Mouse (Mus musculus): ENCODE data around the gene Fmo4.

DNA sequence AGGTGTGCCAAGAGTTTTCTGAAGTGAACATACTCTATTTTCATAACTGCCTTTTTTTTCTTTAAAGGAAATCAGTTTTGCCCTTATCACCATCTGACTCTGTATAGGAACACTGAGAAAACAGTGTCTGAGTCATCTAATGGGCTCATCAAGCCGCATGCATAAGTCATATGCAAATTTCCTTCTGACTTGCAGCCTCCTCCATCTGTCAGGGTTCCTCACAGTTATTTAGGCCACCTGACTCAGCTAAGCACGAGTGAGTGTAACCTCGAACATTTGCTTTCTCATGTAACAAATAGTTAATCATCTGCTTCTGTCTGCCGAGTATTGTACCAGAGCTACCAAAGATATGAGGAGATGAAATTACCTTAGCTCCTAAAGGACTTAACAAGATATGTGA lies 40.1 kb downstream of the Fmo4 start:
- no peak for TF ChIP-seq EP300 (IDR thresholded peaks at IDR 0.05)
- no peak for TF ChIP-seq CTCF (IDR thresholded peaks at IDR 0.05)
